Mouse (Mus musculus): ENCODE data around the gene Bri3bp. TPM values are rescaled to one million over a fixed set of nuclear protein-coding genes. Genes with fewer than 3 reads are reported as not detected.
A peak's percentile ranks its signal among the peaks of the same experiment; 100 is the strongest.
"Not testable (repeated sequence)": the region's sequence is repeated elsewhere in the genome, so short reads cannot be mapped to it uniquely, and the experiment has no call there.

The Bri3bp gene
- polyA plus RNA-seq (2015; fragmentation: Nextera tagmentation; extraction: Ambion mirVana) = 44.4 and 46.1 TPM in 2 replicates

DNA sequence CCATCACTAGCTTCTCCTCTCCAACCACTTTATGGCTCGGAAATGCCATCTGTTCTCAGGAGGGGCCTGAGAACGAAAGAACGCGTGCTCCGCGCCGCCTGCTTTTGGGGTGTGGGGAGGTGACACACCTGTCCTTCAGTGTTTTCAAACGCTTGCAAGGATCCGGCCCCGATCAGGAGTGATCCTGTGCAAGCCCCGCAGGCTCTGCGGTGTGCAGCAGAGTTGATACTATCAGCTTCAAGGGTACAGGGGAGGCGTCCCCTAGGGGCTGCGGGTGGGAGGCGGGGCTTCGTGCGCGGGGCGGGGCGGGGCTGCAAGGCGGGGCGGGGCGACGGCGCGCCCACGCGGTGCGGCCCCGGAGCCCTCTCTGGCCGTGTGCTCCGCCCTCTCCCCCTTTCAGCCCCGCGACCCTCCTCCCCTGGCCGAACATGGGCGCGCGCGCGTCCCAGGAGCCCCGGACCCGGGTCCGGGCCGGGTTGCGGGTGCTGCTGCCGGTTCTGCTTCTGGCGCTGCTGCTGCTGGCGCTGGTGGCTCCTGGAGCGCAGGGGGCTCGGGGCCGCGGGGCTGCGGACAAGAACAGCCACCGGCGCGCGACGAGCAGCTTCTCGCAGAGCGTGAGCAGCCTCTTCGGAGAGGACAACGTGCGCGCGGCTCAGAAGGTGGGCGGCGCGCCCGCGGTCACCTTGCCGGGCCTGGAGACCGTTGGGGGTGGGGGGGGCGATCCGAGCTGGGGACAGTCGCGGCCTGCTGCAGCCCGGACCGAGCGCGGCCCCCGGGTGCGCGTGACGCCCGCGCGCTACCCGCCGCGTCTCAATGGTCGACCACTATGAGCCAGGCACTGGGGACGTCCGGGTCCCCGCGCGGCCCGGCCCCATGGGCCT lies at the start of gene Bri3bp:
Gene Bri3bp (plus strand): TSS at position 335 of the 881 bp plus-strand sequence.
- Histone ChIP-seq H3K27me3 (ENCODE audit: insufficient read depth, low read length) (no peaks in the 10 kb centered on the region), H3K9me3 (ENCODE audit: low read length) (no peaks in the 10 kb centered on the region), H3K4me3 (ENCODE audit: low read length) (peak within 1 kb of the TSS; percentile 87), H3K4me1 (ENCODE audit: insufficient read depth, low read length) (peaks cover 15% of the 10 kb centered on the region), H3K9ac (replicated peaks; ENCODE audit: low read length) (peak within 1 kb of the TSS; percentile 94), H3K27ac (ENCODE audit: low read length) (peak within 1 kb of the TSS; percentile 80), H3K36me3 (ENCODE audit: insufficient read depth, low read length) (no peaks in the 10 kb centered on the region), H3K4me2 (replicated peaks; ENCODE audit: low read depth, low read length) (peak within 1 kb of the TSS; percentile 79)
- ATAC-seq (ENCODE audit: low FRiP score, low TSS enrichment) = peak; percentile 94
- WGBS = under 1% methylated on average over 63 of the region's 97 CpGs

DNA sequence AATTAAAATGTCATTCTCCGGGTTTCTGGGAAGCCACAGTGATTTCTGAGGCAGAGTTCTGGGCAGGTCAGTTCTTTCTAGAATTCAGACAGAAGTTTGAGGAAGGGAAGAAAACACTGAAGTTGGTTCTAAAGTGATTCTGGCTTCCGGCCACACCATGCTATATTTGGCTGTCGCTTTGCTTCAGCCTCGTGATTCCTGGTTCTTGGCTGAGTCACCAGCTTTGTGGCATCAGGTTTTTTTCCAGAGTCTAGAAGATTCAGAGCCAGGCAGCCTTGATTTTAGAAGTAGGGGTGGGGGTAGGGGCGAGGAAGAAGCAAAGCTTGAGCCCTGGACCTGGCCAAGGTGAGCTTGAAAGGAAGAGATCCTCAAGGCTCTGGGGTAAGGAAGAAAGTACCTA lies 49.8 kb upstream of the Bri3bp start:
- H3K4me2 ChIP-seq (replicated peaks; ENCODE audit: low read depth, low read length) = no peak overlapping the region
- no peaks in the 10 kb centered on the region for H3K9me3 ChIP-seq (ENCODE audit: low read length)
- H3K36me3 ChIP-seq (ENCODE audit: insufficient read depth, low read length) = peaks cover 7% of the 10 kb centered on the region; the same call in 1 of the 2 replicates
- H3K27me3 ChIP-seq (ENCODE audit: insufficient read depth, low read length) = no peaks in the 10 kb centered on the region
- H3K4me1 ChIP-seq (ENCODE audit: insufficient read depth, low read length) = peaks cover 40% of the 10 kb centered on the region
- ATAC-seq (ENCODE audit: low FRiP score, low TSS enrichment) = no peak
- no peak overlapping the region for H3K4me3 ChIP-seq (ENCODE audit: low read length)
- peak overlapping the region; percentile 100 for H3K27ac ChIP-seq (ENCODE audit: low read length)
- WGBS = 66% methylated on average over 5 of the region's 5 CpGs
- H3K9ac ChIP-seq (replicated peaks; ENCODE audit: low read length) = no peak overlapping the region; the same call in 1 of the 2 replicates

DNA sequence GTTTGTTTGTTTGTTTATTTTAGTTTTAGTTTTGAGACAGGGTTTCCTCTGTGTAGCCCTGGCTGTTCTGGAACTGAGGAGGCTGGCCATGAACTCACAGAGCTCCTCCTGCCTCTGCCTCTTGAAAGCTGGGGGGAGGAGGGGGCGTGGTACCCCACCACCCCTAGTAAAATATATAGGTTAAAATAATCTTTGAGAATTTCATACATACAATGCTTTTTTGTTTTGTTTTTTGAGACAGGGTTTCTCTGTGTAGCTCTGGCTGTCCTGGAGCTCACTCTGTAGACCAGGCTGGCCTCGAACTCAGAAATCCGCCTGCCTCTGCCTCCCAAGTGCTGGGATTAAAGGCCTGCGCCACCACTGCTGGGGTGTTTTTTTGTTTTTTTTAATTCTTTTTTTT lies 49.2 kb upstream of the Bri3bp start:
- Histone ChIP-seq H3K4me1 (ENCODE audit: insufficient read depth, low read length) (peaks cover 40% of the 10 kb centered on the region), H3K27ac (ENCODE audit: low read length) (peak overlapping the region; percentile 100)
- H3K27me3 ChIP-seq (ENCODE audit: insufficient read depth, low read length); H3K9ac ChIP-seq (replicated peaks; ENCODE audit: low read length); H3K36me3 ChIP-seq (ENCODE audit: insufficient read depth, low read length); ATAC-seq (ENCODE audit: low FRiP score, low TSS enrichment); H3K4me2 ChIP-seq (replicated peaks; ENCODE audit: low read depth, low read length); H3K4me3 ChIP-seq (ENCODE audit: low read length); H3K9me3 ChIP-seq (ENCODE audit: low read length): not testable (repeated sequence)
- 90% methylated on average over 4 of the region's 4 CpGs for whole genome bisulfite sequencing

GRCm38 (mm10) chr5:125392618-125392976 lies 48.8 kb upstream of the Bri3bp start:
- Histone ChIP-seq H3K4me1 (ENCODE audit: insufficient read depth, low read length) (peaks cover 40% of the 10 kb centered on the region), H3K9me3 (ENCODE audit: low read length) (no peaks in the 10 kb centered on the region), H3K9ac (replicated peaks; ENCODE audit: low read length) (peak overlapping the region; percentile 75), H3K36me3 (ENCODE audit: insufficient read depth, low read length) (peaks cover 7% of the 10 kb centered on the region; the same call in 1 of the 2 replicates), H3K27me3 (ENCODE audit: insufficient read depth, low read length) (no peaks in the 10 kb centered on the region), H3K27ac (ENCODE audit: low read length) (peak overlapping the region; percentile 100), H3K4me2 (replicated peaks; ENCODE audit: low read depth, low read length) (peak overlapping the region; percentile 54), H3K4me3 (ENCODE audit: low read length) (peak overlapping the region; percentile 41)
- ATAC-seq (ENCODE audit: low FRiP score, low TSS enrichment) = peak; percentile 9; the same call in 1 of the 2 replicates
- 24% methylated on average over 1 of the region's 1 CpGs for WGBS

- peaks cover 6% of the 10 kb centered on the region; the same call in 1 of the 2 replicates for H3K36me3 ChIP-seq (ENCODE audit: insufficient read depth, low read length)
- peak overlapping the region; percentile 100 for H3K27ac ChIP-seq (ENCODE audit: low read length)
- H3K27me3 ChIP-seq (ENCODE audit: insufficient read depth, low read length) = no peaks in the 10 kb centered on the region
- peaks cover 39% of the 10 kb centered on the region for H3K4me1 ChIP-seq (ENCODE audit: insufficient read depth, low read length)
- peak overlapping the region; percentile 54 for H3K4me2 ChIP-seq (replicated peaks; ENCODE audit: low read depth, low read length)
- peak overlapping the region; percentile 41 for H3K4me3 ChIP-seq (ENCODE audit: low read length)
- H3K9ac ChIP-seq (replicated peaks; ENCODE audit: low read length) = peak overlapping the region; percentile 75
- WGBS = under 1% methylated on average over 20 of the region's 20 CpGs
- ATAC-seq (ENCODE audit: low FRiP score, low TSS enrichment) = peak; percentile 97
- no peaks in the 10 kb centered on the region for H3K9me3 ChIP-seq (ENCODE audit: low read length)
Observed at GRCm38 (mm10) chr5:125392977-125393621, 48.3 kb upstream of the Bri3bp start.

DNA sequence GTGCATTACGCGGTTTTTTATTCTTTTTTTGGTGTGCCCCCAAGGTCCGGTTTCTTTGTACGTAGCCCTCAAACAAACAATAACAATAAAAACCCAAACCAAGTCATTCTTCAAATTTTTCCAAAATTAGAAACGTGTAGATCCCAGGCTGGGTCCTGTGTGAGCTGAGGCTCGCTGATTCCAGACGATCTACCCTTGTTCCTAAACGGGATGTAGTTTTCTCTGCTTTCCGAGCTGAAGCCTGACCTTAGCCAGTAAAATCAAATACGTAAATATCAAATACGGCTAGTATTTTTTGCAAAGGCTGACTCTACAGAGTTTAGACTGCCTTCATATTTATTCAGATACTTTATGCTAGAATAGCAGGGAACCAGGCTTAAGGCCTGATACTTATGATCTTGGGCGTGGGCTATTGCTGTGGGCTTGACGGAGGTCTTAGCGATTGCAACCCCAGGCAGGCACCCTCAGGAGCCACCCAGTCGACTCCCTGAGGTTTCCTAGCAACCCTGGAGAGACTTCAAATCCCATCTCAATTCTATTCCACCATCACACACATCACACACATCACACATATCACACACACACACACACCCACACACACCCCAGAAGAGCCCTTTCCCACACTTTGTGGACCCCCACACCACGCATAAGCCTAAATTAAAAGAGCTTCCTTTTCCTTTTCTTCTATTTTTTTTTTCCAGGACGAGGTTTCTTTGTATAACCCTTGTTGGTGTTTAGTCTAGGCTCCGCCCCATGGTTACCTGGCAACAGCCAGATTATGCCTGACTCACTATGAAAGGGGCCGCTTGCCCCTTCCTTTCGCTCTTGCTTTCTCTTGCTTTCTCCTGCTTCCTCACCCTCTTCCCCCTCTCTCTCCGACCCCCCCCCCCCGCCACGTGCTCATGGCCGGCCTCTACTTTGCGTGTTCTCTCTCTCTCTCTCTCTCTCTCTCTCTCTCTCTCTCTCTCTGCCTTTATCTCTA lies 47.5 kb upstream of the Bri3bp start:
- no peaks in the 10 kb centered on the region for H3K27me3 ChIP-seq (ENCODE audit: insufficient read depth, low read length)
- WGBS = 10% methylated on average over 23 of the region's 25 CpGs
- peak; percentile 24; the same call in 1 of the 2 replicates for ATAC-seq (ENCODE audit: low FRiP score, low TSS enrichment)

GRCm38 (mm10) chr5:125395008-125395407 lies 46.4 kb upstream of the Bri3bp start:
- peak overlapping the region; percentile 100 for H3K27ac ChIP-seq (ENCODE audit: low read length)
- WGBS = 44% methylated on average over 3 of the region's 3 CpGs
- H3K9me3 ChIP-seq (ENCODE audit: low read length) = no peaks in the 10 kb centered on the region
- H3K4me1 ChIP-seq (ENCODE audit: insufficient read depth, low read length) = peaks cover 34% of the 10 kb centered on the region
- H3K4me2 ChIP-seq (replicated peaks; ENCODE audit: low read depth, low read length) = peak overlapping the region; percentile 54; the same call in 1 of the 2 replicates
- ATAC-seq (ENCODE audit: low FRiP score, low TSS enrichment) = no peak
- H3K4me3 ChIP-seq (ENCODE audit: low read length) = no peak overlapping the region
- peak overlapping the region; percentile 75; the same call in 1 of the 2 replicates for H3K9ac ChIP-seq (replicated peaks; ENCODE audit: low read length)
- no peaks in the 10 kb centered on the region for H3K36me3 ChIP-seq (ENCODE audit: insufficient read depth, low read length)
- no peaks in the 10 kb centered on the region for H3K27me3 ChIP-seq (ENCODE audit: insufficient read depth, low read length)

More for the DNA sequence above, 47.5 kb upstream of the Bri3bp start:
- Histone ChIP-seq H3K27ac (ENCODE audit: low read length) (peak overlapping the region; percentile 100), H3K9ac (replicated peaks; ENCODE audit: low read length) (peak overlapping the region; percentile 75), H3K4me3 (ENCODE audit: low read length) (peak overlapping the region; percentile 41), H3K4me1 (ENCODE audit: insufficient read depth, low read length) (peaks cover 34% of the 10 kb centered on the region), H3K9me3 (ENCODE audit: low read length) (no peaks in the 10 kb centered on the region), H3K4me2 (replicated peaks; ENCODE audit: low read depth, low read length) (peak overlapping the region; percentile 54), H3K36me3 (ENCODE audit: insufficient read depth, low read length) (no peaks in the 10 kb centered on the region)

- H3K4me1 ChIP-seq (ENCODE audit: insufficient read depth, low read length) = 0 out of 2 replicates have a peak, but pooled peaks cover 4% of the 10 kb centered on the region
- no peak overlapping the region for H3K4me2 ChIP-seq (replicated peaks; ENCODE audit: low read depth, low read length)
- no peaks in the 10 kb centered on the region for H3K9me3 ChIP-seq (ENCODE audit: low read length)
- no peak overlapping the region for H3K9ac ChIP-seq (replicated peaks; ENCODE audit: low read length)
- 41% methylated on average over 7 of the region's 7 CpGs for WGBS
- H3K4me3 ChIP-seq (ENCODE audit: low read length) = no peak overlapping the region
- no peaks in the 10 kb centered on the region for H3K27me3 ChIP-seq (ENCODE audit: insufficient read depth, low read length)
- no peak for ATAC-seq (ENCODE audit: low FRiP score, low TSS enrichment)
- no peaks in the 10 kb centered on the region for H3K36me3 ChIP-seq (ENCODE audit: insufficient read depth, low read length)
- H3K27ac ChIP-seq (ENCODE audit: low read length) = no peak overlapping the region
Observed at GRCm38 (mm10) chr5:125400903-125401302, 40.5 kb upstream of the Bri3bp start.

GRCm38 (mm10) chr5:125402476-125402875 lies 38.9 kb upstream of the Bri3bp start:
- no peak for ATAC-seq (ENCODE audit: low FRiP score, low TSS enrichment)
- Histone ChIP-seq H3K4me1 (ENCODE audit: insufficient read depth, low read length) (peaks cover 12% of the 10 kb centered on the region), H3K36me3 (ENCODE audit: insufficient read depth, low read length) (no peaks in the 10 kb centered on the region), H3K9ac (replicated peaks; ENCODE audit: low read length) (no peak overlapping the region), H3K9me3 (ENCODE audit: low read length) (no peaks in the 10 kb centered on the region), H3K27me3 (ENCODE audit: insufficient read depth, low read length) (no peaks in the 10 kb centered on the region), H3K27ac (ENCODE audit: low read length) (no peak overlapping the region), H3K4me3 (ENCODE audit: low read length) (no peak overlapping the region), H3K4me2 (replicated peaks; ENCODE audit: low read depth, low read length) (no peak overlapping the region)
- WGBS = 64% methylated on average over 10 of the region's 10 CpGs

All from kidney, embryonic 16.5 days (tissue).